In the genomic region with DNA sequence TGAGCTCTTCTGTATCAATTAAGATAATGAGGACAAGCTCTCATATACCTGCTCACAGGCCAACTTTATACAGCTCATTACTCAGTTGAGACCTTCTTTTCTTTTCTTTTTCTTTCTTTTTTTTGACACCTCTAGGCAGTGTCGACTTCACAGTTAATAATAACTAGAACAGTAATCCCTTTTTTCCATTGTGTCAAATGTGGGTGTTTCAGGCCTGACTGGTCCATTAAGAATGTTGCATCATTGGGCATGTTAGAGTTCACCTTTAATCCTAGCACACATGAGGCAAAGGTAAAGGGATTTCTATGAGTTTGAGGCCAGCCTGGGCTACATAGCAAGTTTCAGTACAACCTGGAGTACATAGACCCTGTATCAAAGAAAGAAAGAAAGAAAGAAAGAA, we compare ENCODE assay signal across 12 mouse cellular contexts.
"Had no signal": no experiment of that assay in that cellular context is flagged by ENCODE, and none has a peak within 500 bp of the region (broad histone marks: within the 10 kb centered on the region; RNA-seq: fewer than 3 reads in every experiment).

No protein-coding gene starts in this region.

- DNase-seq: retina, postnatal 1 day; right cerebral cortex, adult 18-20 months; right cerebral cortex, postnatal 14 days; right cerebral cortex, postnatal 25 days; right cerebral cortex, postnatal 4 days; spleen, adult 18-20 months; thymus, adult 18-20 months; thymus, adult 2 months; thymus, postnatal 14 days; thymus, postnatal 25 days; thymus, postnatal 36 days; thymus, postnatal 4 days had no signal
